18 mouse cellular contexts compared by ENCODE assay signal in genomic region chr2:116818550-116818949, GRCm38 (mm10). TPM values are rescaled to one million over a fixed set of nuclear protein-coding genes. Genes with fewer than 3 reads are reported as not detected.
DNase-seq lines count a peak whose midpoint lies in the region; ATAC-seq and TF ChIP-seq lines count a peak whose summit lies in the region.
"Had no signal": no experiment of that assay in that cellular context is flagged by ENCODE, and none has a peak within 500 bp of the region (broad histone marks: within the 10 kb centered on the region; RNA-seq: fewer than 3 reads in every experiment).

No protein-coding gene starts in this region.

- ATAC-seq in forebrain, embryonic 15.5 days (replicated peaks): no peak
- ATAC-seq in forebrain, embryonic 12.5 days (ENCODE audit: low FRiP score): no peak; the same call in 1 of the 2 replicates
- ATAC-seq in heart, postnatal 0 days (ENCODE audit: insufficient read depth, low read depth): peak; percentile 79; the same call in 1 of the 2 replicates
- ATAC-seq in stomach, embryonic 16.5 days (ENCODE audit: insufficient read depth, low FRiP score): peak; percentile 66; the same call in 1 of the 2 replicates
- no peak for ATAC-seq in stomach, postnatal 0 days (ENCODE audit: low FRiP score, low TSS enrichment)

- no peaks in the 10 kb centered on the region for H3K27me3 ChIP-seq in forebrain, embryonic 15.5 days
- peaks cover 6% of the 10 kb centered on the region; the same call in 1 of the 2 replicates for H3K27me3 ChIP-seq in forebrain, embryonic 12.5 days
- H3K27me3 ChIP-seq in heart, postnatal 0 days (ENCODE audit: control insufficient read depth, insufficient read depth, low read length): no peaks in the 10 kb centered on the region
- H3K27me3 ChIP-seq in stomach, embryonic 16.5 days (ENCODE audit: control insufficient read depth, insufficient read depth, low read length): no peaks in the 10 kb centered on the region
- no peaks in the 10 kb centered on the region for H3K27me3 ChIP-seq in stomach, postnatal 0 days (ENCODE audit: control insufficient read depth, insufficient read depth, low read length)
- H3K27me3 ChIP-seq: stomach, embryonic 15.5 days had no signal

- TF ChIP-seq EP300 in heart, postnatal 0 days (IDR thresholded peaks at IDR 0.05; ENCODE audit: low read depth): no peak
- no peak for TF ChIP-seq EP300 in stomach, postnatal 0 days (optimal IDR thresholded peaks at IDR 0.05)

- no peak overlapping the region for H3K9ac ChIP-seq in forebrain, embryonic 15.5 days (replicated peaks)
- no peak overlapping the region for H3K9ac ChIP-seq in forebrain, embryonic 12.5 days
- H3K9ac ChIP-seq in heart, postnatal 0 days (replicated peaks; ENCODE audit: low read depth, low read length): no peak overlapping the region
- no peak overlapping the region for H3K9ac ChIP-seq in stomach, embryonic 16.5 days (ENCODE audit: low read length)
- no peak overlapping the region for H3K9ac ChIP-seq in stomach, postnatal 0 days (ENCODE audit: low read length)
- H3K9ac ChIP-seq: limb, embryonic 15.5 days; stomach, embryonic 15.5 days had no signal

- no peak for TF ChIP-seq CTCF in heart, postnatal 0 days (IDR thresholded peaks at IDR 0.05; ENCODE audit: low read depth)
- no peak for TF ChIP-seq CTCF in stomach, postnatal 0 days (IDR thresholded peaks at IDR 0.05; ENCODE audit: low read depth)

- 46% methylated on average over 2 of the region's 2 CpGs for WGBS in forebrain, embryonic 15.5 days
- WGBS in forebrain, embryonic 12.5 days: 47% methylated on average over 2 of the region's 2 CpGs
- 16% methylated on average over 2 of the region's 2 CpGs for WGBS in heart, postnatal 0 days
- WGBS in stomach, embryonic 16.5 days: 26% methylated on average over 2 of the region's 2 CpGs
- 23% methylated on average over 2 of the region's 2 CpGs for WGBS in stomach, postnatal 0 days

- peaks cover 46% of the 10 kb centered on the region for H3K4me1 ChIP-seq in forebrain, embryonic 15.5 days
- H3K4me1 ChIP-seq in forebrain, embryonic 12.5 days: peaks cover 44% of the 10 kb centered on the region
- 0 out of 2 replicates have a peak, but pooled peaks cover 9% of the 10 kb centered on the region for H3K4me1 ChIP-seq in heart, postnatal 0 days (ENCODE audit: control insufficient read depth, insufficient read depth)
- H3K4me1 ChIP-seq in stomach, embryonic 16.5 days (ENCODE audit: control insufficient read depth, insufficient read depth, low read length): peaks cover 2% of the 10 kb centered on the region; the same call in 1 of the 2 replicates
- no peaks in the 10 kb centered on the region for H3K4me1 ChIP-seq in stomach, postnatal 0 days (replicated peaks; ENCODE audit: control insufficient read depth, insufficient read depth)
- H3K4me1 ChIP-seq: stomach, embryonic 15.5 days had no signal

- peak; percentile 39 for DNase-seq in heart, postnatal 0 days (ENCODE audit: low spot score)
- DNase-seq in heart, postnatal 25 days (ENCODE audit: low spot score): no peak
- DNase-seq in stomach, postnatal 0 days (ENCODE audit: low spot score): no peak
- no peak for DNase-seq in right cerebral cortex, adult 2 months (ENCODE audit: low spot score in 2 of 2)
- DNase-seq in testis, postnatal 14 days (ENCODE audit: low spot score): no peak
- DNase-seq: adrenal gland, adult 2 months; cerebellum, adult 8-10 months; heart, postnatal 36 days; kidney, adult 8-10 months; lung, adult 2 months had no signal

- H3K36me3 ChIP-seq in forebrain, embryonic 15.5 days: no peaks in the 10 kb centered on the region
- H3K36me3 ChIP-seq in forebrain, embryonic 12.5 days (replicated peaks): no peaks in the 10 kb centered on the region
- no peaks in the 10 kb centered on the region for H3K36me3 ChIP-seq in heart, postnatal 0 days (replicated peaks; ENCODE audit: control insufficient read depth, insufficient read depth, low read length)
- no peaks in the 10 kb centered on the region for H3K36me3 ChIP-seq in stomach, embryonic 16.5 days (ENCODE audit: control insufficient read depth, insufficient read depth, low read length)
- H3K36me3 ChIP-seq in stomach, postnatal 0 days (ENCODE audit: control insufficient read depth, insufficient read depth, low read length): no peaks in the 10 kb centered on the region
- H3K36me3 ChIP-seq: limb, embryonic 15.5 days; stomach, embryonic 15.5 days had no signal

- H3K9me3 ChIP-seq in forebrain, embryonic 15.5 days: no peaks in the 10 kb centered on the region
- no peaks in the 10 kb centered on the region for H3K9me3 ChIP-seq in forebrain, embryonic 12.5 days
- no peaks in the 10 kb centered on the region for H3K9me3 ChIP-seq in heart, postnatal 0 days (replicated peaks; ENCODE audit: control insufficient read depth, low read length)
- H3K9me3 ChIP-seq in stomach, embryonic 16.5 days (replicated peaks; ENCODE audit: control insufficient read depth, low read length): no peaks in the 10 kb centered on the region
- H3K9me3 ChIP-seq in stomach, postnatal 0 days (ENCODE audit: control insufficient read depth, low read length): no peaks in the 10 kb centered on the region
- H3K9me3 ChIP-seq: limb, embryonic 15.5 days; stomach, embryonic 15.5 days had no signal

- peak overlapping the region; percentile 9; the same call in 1 of the 2 replicates for H3K27ac ChIP-seq in forebrain, embryonic 15.5 days (replicated peaks)
- no peak overlapping the region for H3K27ac ChIP-seq in forebrain, embryonic 12.5 days
- no peak overlapping the region for H3K27ac ChIP-seq in heart, postnatal 0 days (ENCODE audit: low read depth)
- H3K27ac ChIP-seq in stomach, embryonic 16.5 days (ENCODE audit: low read length): no peak overlapping the region
- H3K27ac ChIP-seq in stomach, postnatal 0 days (replicated peaks): no peak overlapping the region
- H3K27ac ChIP-seq: limb, embryonic 15.5 days; stomach, embryonic 15.5 days had no signal

- H3K4me3 ChIP-seq in forebrain, embryonic 15.5 days: no peak overlapping the region
- no peak overlapping the region for H3K4me3 ChIP-seq in forebrain, embryonic 12.5 days (replicated peaks)
- no peak overlapping the region for H3K4me3 ChIP-seq in heart, postnatal 0 days (ENCODE audit: low read depth, low read length)
- H3K4me3 ChIP-seq in stomach, embryonic 16.5 days (replicated peaks; ENCODE audit: low read length): no peak overlapping the region
- H3K4me3 ChIP-seq in stomach, postnatal 0 days (ENCODE audit: low read depth, low read length): no peak overlapping the region
- H3K4me3 ChIP-seq: limb, embryonic 15.5 days; stomach, embryonic 15.5 days had no signal

- H3K4me2 ChIP-seq in forebrain, embryonic 15.5 days (replicated peaks): no peak overlapping the region
- no peak overlapping the region for H3K4me2 ChIP-seq in forebrain, embryonic 12.5 days
- no peak overlapping the region for H3K4me2 ChIP-seq in heart, postnatal 0 days (ENCODE audit: low read depth, low read length)
- no peak overlapping the region for H3K4me2 ChIP-seq in stomach, embryonic 16.5 days (ENCODE audit: low read depth, low read length)
- H3K4me2 ChIP-seq in stomach, postnatal 0 days (replicated peaks; ENCODE audit: low read depth): no peak overlapping the region
- H3K4me2 ChIP-seq: limb, embryonic 15.5 days; stomach, embryonic 15.5 days had no signal

- intact Hi-C loops in heart, postnatal 25 days (cut with DNase I): no loop called here

RNA-seq across cellular contexts. Expression of gene Tmco5, which starts 59.9 kb away (rescaled TPM):
- not detected in 2 replicates for polyA plus RNA-seq in forebrain, embryonic 15.5 days (2015; fragmentation: Nextera tagmentation; extraction: Ambion mirVana)
- not detected in 2 replicates for polyA plus RNA-seq in forebrain, embryonic 12.5 days (2016; fragmentation: Nextera tagmentation; extraction: Ambion mirVana)
- total RNA-seq in heart, postnatal 0 days (2014; rRNA removed; ENCODE audit: low replicate concordance): not detected in 2 replicates
- not detected in 2 replicates for polyA plus RNA-seq in heart, postnatal 0 days (2015; fragmentation: Nextera tagmentation; extraction: Ambion mirVana)
- total RNA-seq in heart, postnatal 25 days (2021): not detected
- not detected in 2 replicates for polyA plus RNA-seq in stomach, embryonic 16.5 days (2015; fragmentation: Nextera tagmentation; extraction: Ambion mirVana)
- polyA plus RNA-seq in stomach, postnatal 0 days (2015; fragmentation: Nextera tagmentation; extraction: Ambion mirVana): not detected in 2 replicates
- total RNA-seq: adrenal gland, adult 2 months; gastrocnemius, adult 18-20 months; heart, postnatal 36 days; megakaryocyte-erythroid progenitor cell, adult 5-6 weeks had no signal
- polyA plus RNA-seq: adrenal gland, adult 2 months; limb, embryonic 15.5 days; lung, adult 2 months; neural tube, embryonic 11.5 days; stomach, embryonic 15.5 days had no signal

Comparison
In these comparisons a context has a peak if more than half of its experiments do, and no peak if none do; other contexts are left out.
1. ATAC-seq: peak in heart, postnatal 0 days (single experiment) and stomach, embryonic 16.5 days (single experiment); none in forebrain, embryonic 15.5 days (single experiment), forebrain, embryonic 12.5 days (single experiment) and stomach, postnatal 0 days (single experiment).